Mouse (Mus musculus) brain, embryonic 18.5 days (tissue): ENCODE results near the gene 1810024B03Rik.
"Not testable (repeated sequence)": the region's sequence is repeated elsewhere in the genome, so short reads cannot be mapped to it uniquely, and the experiment has no call there.

ENCODE experiments used
- DNase-seq: peaks from one replicate; pipeline ENCODE4 v3.0.0-alpha.2; 2012; ENCODE audit warnings: low read depth, low spot score

Gene 1810024B03Rik

DNA sequence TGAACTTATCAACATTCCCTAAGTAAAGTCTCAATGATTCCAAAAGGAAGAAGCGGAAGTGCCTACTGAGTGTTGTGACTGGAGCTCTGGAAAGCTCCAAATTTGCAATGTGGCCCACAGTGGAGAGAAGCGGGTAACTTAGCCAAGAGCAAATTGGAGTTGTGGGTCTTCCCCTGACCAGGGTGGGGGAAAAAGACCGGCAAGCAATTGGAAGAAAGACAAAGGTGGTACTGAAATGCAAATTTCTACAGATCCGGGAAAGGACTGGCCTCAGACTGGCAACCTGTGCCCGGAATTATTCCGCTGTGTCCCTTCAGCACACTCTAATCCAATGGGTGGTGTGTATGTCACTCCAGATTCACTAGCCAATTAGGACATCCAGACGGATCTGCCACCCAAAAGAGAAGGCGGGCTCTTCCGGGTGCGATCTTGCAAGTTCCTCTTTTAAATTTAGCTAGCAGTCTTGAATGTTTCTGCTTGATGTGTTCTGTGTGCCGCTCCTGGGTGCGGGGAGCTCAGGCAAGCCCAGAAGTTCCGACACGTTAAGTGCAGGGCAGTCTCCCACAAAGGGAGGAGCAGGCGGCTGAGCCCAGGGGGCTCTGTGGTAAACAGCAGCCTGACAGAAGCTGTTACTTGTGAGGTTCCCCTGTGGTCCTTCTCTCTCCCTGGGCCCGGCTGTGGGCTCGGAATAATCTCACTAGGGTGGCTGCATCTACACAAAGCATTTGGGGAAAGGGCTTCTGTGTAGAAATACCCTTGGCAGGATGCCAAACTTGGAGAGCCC is 25.3 kb downstream of the 1810024B03Rik start:
- DNase-seq: peak; percentile 89

DNA sequence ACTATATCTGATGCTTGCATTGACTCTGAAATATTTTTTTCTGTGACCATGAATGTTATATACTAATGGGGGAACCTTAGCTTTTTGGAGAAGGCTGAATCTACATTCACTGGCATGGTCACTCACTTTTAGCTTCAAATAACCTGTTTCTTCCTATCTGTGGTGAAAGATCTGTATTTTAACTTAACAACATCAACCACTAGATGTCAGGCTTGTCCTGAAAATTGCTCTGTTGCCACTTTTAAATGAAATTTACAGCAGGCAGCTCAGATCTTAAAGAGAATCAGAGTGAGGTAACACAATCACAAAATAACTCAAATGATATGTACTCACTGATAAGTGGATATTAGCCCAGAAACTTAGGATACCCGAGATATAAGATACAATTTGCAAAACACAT is 41.8 kb downstream of the 1810024B03Rik start:
- not testable (repeated sequence) for DNase-seq

DNA sequence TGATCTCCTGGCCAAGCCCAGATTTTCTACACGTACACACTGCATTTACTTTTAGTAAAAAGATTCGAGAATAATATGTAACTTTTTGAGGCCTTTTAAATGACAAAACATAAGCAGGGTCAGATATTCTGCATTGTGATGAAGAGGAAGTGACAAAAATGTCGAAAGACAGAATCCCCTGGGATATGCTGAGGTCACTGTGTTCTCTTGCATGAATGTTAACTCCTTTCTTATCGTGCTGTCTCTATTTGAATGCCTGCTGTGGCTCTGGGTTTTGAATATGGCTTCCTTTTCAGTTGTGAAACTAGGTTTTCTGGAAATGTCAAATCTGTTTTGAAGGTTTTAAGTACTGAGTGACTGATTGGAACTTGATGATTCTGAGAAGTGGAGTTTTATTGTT is 42.4 kb downstream of the 1810024B03Rik start:
- no peak for DNase-seq

DNA sequence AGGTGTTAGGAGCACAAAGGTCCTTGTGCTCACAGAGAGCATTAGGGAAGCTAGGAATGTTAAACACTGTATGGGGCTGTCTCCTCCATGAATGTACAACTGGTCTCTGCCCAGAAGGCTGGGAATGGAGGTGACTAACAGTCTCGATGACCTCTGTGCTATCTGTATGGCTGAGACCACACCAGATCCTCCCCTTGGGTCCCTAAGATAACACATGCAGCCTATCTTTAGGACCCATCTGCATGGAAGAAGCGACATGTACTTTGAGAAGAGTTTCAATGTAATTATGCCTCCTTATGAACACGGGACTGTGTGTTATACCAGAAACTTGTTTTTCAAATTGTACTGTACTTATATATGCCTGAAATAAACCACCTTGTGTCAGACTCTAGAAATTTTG is 62.4 kb downstream of the 1810024B03Rik start:
- DNase-seq: no peak

DNA sequence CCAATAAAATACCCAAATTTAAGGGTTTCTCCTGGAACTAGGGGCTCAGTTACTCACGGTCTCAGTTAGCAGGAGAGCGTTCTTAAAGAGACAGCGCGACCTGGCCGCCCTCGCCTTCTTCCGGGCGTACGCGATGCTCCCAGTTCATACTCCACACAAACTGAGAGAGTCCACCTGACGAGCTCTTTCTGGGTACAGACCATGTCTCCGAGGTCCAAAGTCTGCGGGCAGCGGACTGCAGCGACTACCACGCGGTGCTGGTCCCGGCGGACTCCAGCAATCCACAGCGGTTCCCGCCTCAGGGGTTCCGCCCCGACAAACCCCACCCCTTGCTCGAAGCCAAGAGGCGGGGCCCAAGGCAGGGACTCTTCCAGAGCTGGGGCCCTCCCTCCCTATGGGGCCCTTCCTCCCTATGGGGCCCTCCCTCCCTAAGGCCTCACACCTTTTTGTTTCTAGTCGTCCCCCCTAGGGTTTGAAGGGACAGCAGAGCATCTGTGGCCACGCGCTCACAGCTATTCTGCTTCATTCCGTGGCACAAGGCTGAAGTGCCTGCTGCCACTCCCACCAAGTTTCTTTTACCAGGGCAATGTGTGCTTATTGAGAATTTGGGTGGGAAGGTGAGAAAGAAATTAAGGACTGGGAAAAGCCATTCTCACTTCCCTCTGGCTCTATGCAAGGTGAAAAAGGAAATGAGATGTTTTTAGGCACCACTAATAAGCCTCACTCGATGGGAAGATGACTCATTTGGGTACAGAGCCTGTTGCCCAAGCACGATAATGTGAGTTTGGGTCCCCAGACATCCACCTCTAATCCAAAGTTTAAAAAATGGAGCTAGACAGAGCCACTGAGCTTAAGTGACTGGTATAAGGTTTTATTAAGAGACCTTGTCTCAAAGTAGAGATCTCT is 64.7 kb downstream of the 1810024B03Rik start, which contains the start of gene Itpripl1:
TSS of gene Itpripl1 (minus strand) at position 285 of the 906 bp plus-strand sequence.
- DNase-seq: no peak

DNA sequence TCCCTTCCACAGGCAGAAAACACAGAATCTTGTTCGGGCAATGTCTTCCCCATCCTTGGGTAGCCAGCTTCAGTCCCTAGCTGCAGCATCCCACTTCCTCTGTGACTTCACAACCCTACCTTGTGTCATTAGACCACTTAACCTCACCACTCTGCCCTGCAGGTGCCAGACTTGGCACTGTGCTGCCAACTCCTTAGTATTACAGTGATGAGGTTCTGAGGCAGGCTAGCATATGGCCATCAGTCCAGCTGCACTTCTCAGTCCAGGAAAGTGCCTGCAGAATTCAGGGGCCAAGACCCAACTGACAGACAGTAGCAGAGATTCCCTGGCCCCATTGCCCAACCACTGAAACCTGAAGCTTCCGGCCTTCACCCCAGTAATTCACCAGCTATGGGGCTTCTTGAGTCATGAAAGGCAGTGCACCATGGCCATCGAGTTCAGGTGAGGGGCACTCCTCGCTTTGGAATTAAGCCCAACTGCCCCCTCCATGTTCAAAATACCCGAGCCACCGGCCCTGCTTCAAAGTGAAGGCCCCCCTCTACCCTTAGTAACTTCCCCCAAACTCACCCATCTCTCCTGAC is 65.4 kb downstream of the 1810024B03Rik start:
- DNase-seq: no peak

DNA sequence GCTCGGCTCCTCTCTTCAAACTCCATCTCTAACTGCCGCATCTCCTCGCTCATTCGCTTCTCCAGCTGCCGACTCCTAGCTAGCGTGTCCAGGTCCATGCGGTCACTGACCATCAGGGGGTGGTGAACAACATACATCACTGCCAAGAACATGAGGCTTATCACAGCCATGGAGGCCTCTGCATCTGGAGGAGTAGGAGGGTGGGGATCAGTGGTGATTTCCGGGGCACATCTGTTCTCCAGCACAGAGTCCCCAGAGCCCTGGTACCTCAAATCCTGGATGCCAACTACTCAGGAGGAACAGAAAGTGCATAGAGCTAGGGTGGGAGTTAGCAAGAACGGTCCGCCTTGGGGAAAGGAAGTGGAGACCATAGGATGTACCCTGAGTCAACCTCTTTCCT is 66.0 kb downstream of the 1810024B03Rik start:
- DNase-seq: no peak

DNA sequence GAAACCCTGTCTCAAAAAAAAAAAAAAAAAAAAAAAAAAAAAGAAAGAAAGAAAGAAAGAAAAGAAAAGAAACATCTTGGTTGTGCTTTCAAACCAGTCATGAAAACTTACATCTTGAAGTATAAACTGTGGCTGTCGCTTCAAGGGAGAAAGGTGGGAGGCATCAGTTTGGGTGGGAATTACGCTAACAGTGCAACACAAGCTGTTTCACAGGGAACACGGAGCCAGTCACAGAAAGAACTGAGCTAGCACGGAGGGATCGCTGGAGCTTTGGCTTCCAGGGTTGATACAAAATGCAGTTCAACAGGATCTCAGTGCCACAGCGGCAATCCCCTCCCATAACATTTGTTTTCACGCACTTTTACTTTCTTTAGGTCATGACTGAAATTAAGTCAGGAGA is 68.1 kb downstream of the 1810024B03Rik start:
- DNase-seq: no peak

DNA sequence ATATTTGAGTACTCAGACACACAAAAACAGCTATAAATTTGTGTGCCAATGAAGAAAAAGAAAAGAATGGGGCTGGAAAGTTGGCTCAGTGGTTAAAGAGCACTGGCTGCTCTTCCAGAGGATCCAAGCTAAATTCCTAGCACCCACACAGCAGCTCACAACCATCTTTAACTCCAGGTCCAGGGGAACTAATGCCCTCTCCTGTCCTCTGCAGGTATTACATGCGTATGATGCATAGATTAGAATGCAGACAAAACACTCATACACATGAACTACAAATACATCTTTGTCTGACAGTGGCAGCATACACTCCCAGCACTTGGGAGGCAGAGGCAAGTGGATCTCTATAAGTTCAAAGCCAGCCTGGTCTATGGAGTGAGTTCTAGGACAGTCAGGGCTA is 68.5 kb downstream of the 1810024B03Rik start:
- no peak for DNase-seq

DNA sequence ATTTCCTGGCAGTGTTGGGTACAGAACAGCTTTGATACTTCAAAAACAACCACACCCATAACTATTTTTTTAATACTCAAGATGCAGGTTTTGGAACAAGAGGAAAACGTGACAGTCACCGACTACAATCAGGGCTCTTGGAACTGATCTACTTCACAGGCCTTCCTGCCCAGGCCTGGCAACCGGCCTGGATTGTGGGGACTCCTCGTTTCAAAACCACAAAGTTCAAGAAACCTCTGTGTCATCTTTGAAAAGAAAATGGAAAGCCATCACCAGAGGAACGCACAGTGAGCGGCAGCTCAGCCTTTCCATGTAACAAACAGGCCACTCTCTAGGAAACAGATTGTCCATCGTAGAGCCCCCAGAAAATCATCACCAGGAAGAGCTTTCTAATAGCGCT is 69.0 kb downstream of the 1810024B03Rik start:
- no peak for DNase-seq

DNA sequence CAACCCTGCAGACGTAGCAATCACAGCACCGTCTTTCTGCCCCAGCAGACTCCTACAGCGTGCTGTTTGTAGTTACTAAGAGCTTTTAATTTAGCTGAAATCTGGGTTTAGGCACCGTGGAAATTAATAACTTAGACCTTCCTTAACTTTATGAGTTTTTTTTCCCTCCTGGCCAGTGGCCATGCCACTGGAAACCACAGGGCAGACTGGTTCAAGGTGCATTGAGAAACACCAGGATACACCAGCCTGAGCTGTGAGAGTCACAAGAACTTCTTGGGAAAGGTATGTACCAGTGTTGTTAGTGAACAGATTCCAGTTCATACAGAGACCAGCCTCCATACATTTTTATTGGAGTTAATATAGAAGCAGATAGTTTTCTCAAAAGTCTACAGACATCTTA is 69.6 kb downstream of the 1810024B03Rik start:
- DNase-seq: no peak

DNA sequence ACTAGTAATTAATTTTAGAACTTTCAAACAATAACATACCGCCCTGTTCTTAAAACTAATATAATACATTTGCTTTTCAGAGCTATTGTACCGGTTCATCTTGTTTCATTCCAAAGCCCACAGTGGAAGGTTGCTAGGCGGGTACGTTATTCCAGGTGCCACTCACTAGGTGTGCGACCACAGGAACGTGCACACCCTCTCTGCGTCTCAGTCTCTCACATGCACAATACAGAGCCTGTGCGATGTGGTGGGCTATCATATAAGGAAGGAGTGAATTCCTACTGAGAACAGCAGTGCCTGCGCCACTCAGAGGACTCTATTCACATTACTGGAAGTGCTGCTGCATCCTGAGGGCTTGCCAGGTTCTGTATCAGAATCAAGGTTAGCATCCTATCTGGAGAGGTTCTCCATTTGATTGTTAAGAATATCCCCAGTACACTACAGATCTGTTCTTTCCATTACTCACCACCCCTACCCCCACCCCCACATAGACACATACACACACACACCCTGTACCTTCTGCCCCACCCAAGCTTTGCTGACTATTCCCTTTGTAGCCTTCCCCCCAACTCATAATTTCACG is 70.2 kb downstream of the 1810024B03Rik start:
- no peak for DNase-seq

DNA sequence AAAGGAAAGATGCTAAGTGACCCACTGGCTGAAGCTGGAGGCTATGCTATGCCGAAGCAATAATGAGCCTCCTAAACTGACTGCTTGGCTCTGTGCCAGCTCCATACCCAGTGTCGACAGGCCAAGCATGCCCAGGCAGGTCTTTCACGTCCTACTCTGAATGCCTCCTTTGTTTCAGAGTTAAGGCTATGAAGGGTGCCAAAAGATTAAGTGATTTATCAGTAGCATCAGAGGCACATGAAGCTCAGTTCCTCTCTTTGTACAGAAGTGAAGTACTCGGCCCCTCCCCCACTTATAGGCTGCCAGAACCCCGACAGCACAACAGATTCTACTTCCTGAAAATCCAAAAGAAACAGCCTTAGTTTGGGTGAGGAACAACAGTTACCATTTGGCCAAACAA is 71.1 kb downstream of the 1810024B03Rik start:
- DNase-seq: no peak
